Mouse (Mus musculus): ENCODE data around the gene AU040320.

The AU040320 gene

GRCm38 (mm10) chr4:126782996-126783395, 29.7 kb downstream of the AU040320 start:
- DNase-seq (ENCODE audit: low spot score in 2 of 2) = no peak

- no peak for DNase-seq (ENCODE audit: low spot score in 2 of 2)
Measured at GRCm38 (mm10) chr4:126792341-126793102, 39.2 kb downstream of the AU040320 start.

DNA sequence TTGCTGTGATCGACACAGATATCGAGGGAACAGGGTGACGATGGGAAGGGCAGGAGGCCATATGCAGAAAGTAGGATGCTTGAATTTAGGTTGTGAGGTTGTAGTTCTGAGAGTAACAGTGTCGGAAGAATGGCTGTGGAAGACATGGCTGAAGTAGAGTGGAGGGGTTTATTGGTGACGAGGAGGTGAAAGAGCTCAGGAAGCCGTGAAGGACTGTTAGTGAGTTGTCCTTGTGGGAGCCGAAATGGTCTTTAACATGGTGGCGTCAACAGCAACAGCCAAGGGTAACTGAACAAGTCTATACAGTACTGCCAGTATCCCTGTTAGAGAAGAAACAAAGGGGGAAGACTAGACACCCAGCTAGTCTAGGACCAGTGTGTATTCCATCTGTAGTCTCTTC, 48.8 kb downstream of the AU040320 start:
- no peak for DNase-seq (ENCODE audit: low spot score in 2 of 2)

- no peak for DNase-seq (ENCODE audit: low spot score in 2 of 2)
Measured at GRCm38 (mm10) chr4:126803268-126803873, 50.0 kb downstream of the AU040320 start.

- no peak for DNase-seq (ENCODE audit: low spot score in 2 of 2)
Measured at GRCm38 (mm10) chr4:126805741-126806140, 52.4 kb downstream of the AU040320 start.

GRCm38 (mm10) chr4:126806692-126807427, 53.5 kb downstream of the AU040320 start:
- DNase-seq (ENCODE audit: low spot score in 2 of 2) = no peak

DNA sequence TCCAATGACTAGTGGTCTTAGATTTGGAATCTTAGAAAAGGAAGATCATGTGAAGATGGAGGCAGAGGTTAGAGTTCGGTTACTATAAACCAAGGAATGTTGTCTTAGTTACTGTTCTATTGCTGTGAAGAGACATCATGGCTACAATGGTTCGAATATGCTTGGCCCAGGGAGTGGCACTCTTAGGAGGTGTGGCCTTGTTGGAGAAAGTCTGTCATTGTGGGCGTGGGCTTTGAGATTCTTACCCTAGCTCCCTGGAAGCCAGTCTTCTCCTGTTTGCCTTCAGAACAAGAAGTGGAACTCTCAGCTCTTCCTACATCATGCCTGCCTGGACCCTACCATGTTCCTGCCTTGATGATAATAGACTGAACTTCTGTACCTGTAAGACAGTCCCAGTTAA, 57.2 kb downstream of the AU040320 start:
- DNase-seq (ENCODE audit: low spot score in 2 of 2) = no peak

GRCm38 (mm10) chr4:126813212-126813611, 59.9 kb downstream of the AU040320 start:
- DNase-seq (ENCODE audit: low spot score in 2 of 2) = no peak

- DNase-seq (ENCODE audit: low spot score in 2 of 2) = no peak
Measured at GRCm38 (mm10) chr4:126814854-126815253, 61.5 kb downstream of the AU040320 start.

GRCm38 (mm10) chr4:126822891-126823882, 69.8 kb downstream of the AU040320 start:
- no peak for DNase-seq (ENCODE audit: low spot score in 2 of 2)

DNA sequence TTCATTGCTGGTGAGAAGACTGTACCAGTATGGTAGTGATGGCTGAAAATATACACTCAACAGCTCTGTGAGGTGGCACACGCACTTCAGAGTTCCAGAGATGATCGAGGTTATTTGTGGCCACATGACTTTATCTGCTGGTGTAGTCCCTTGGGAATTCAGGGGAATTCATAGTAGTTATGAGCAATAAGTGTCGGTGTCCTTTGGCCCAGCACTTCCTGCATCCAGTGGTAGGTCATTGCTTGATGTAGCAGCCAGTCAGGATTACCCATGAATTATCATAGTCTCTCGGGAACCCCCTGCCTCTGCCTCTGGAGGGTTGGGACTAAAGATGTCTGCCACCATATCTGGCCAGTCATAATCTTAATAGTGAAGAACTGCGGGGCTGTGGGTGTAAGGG, 70.6 kb downstream of the AU040320 start:
- DNase-seq (ENCODE audit: low spot score in 2 of 2) = no peak

DNA sequence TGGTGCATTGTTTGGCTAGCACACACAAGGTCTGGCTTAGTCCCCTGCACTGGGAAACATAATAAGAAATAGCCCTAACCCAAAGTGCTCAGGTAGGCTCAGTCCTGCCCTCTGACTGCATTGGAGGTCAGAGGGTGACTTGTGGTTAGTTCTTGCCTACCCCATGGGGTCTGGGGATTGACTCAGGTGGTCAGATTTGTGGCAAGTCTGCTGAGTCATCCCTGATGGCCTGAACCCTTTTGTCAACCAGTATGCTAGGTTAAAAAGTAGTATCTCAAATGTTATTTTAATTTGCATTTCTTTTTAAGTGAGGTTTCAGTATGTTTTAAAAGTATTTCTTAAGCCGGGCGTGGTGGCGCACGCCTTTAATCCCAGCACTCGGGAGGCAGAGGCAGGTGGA, 77.8 kb downstream of the AU040320 start:
- DNase-seq (ENCODE audit: low spot score in 2 of 2) = no peak

DNA sequence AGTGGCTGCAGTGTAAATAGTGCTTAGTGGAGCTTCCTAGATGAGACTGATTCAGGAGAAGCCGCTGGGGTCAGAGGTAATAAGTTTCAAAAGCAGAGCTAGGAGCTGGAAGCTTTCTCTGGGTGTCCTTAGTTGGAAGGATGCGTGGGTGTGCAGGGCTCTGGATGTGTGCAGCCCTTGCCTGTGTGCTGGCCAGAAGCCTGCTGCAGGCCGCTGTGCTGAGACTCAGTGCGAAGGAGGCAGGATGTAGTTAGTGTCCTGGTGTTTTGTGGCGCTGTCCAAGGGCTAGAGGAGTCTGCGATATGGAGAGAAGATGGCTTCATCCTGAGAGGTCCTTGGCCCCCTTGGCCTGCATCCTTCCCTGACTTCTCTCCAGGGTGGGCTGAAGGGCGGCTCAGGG, 85.5 kb downstream of the AU040320 start:
- DNase-seq (ENCODE audit: low spot score in 2 of 2) = no peak

GRCm38 (mm10) chr4:126839873-126840272, 86.5 kb downstream of the AU040320 start:
- peak; percentile 60 to 85 for DNase-seq (ENCODE audit: low spot score in 2 of 2)

GRCm38 (mm10) chr4:126840996-126841560, 87.7 kb downstream of the AU040320 start:
- no peak for DNase-seq (ENCODE audit: low spot score in 2 of 2)

DNA sequence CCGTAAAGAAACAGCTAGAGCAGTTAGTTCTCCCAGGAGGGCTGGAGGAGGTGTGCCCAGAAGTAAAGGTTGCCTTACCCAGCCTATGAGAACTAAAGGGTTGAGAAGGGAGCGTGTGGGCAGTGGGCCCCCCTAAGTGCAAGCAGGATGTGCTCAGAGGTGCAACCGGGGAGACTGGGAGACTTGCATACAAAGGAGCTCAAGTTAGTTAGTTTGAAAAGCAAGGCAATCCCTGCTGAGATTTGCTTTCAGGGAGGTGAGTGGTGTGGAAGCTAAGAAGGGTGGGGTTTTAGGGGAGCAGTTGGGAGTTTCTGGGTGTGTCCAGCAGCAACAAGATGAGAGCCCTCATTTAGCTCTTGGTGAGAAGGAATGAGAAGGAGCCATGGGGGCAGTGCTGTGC, 89.6 kb downstream of the AU040320 start:
- no peak for DNase-seq (ENCODE audit: low spot score in 2 of 2)

GRCm38 (mm10) chr4:126845664-126846063, 92.3 kb downstream of the AU040320 start:
- DNase-seq (ENCODE audit: low spot score in 2 of 2) = no peak

DNA sequence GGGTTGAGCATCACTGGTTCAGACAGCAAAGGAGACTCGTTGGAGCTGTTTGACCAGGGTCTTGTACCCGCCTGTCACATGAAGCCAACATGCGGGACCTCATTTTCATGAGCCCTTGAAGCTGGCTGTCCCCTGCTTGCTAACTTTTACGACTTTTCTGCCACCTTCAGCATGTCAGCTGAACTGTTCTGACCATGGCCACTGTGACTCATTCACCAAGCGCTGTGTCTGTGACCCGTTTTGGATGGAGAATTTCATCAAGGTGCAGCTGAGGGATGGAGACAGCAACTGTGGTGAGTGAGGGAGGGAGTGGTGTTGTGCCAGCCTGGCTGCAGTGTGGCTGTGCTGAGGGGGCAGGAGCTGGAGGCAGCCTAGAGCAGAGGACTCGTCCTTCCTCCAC, 93.6 kb downstream of the AU040320 start:
- no peak for DNase-seq (ENCODE audit: low spot score in 2 of 2)

DNA sequence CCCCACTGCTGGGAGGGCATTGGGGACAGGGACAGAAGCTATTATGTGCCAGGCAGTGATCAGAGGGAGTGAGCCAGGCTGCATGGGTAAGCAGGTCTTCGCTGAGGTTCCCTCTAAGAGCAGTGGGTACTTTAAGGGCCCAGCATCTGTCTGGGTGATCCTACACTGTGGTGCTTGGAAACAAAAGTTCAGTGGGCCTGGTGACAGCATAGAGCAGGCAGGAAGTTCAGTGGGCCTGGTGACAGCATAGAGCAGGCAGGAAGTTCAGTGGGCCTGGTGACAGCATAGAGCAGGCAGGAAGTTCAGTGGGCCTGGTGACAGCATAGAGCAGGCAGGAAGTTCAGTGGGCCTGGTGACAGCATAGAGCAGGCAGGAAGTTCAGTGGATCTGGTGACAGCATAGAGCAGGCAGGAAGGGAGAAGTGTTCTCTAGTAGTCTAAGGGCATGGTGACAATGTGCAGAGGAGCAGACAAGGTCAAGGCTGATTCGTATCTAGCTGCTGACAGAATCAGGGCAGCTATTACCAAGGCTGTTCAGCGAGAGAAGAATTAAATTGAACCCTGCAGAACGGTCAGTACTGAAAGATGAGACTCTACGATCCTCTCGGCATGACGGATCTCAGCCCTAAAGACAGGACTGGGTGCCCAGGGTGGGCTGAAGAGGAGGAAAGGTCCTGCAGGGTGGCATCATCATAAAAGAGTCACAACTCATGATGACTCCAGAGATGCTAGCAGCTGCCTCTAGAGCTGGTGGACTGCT, 96.9 kb downstream of the AU040320 start:
- DNase-seq (ENCODE audit: low spot score in 2 of 2) = no peak

DNA sequence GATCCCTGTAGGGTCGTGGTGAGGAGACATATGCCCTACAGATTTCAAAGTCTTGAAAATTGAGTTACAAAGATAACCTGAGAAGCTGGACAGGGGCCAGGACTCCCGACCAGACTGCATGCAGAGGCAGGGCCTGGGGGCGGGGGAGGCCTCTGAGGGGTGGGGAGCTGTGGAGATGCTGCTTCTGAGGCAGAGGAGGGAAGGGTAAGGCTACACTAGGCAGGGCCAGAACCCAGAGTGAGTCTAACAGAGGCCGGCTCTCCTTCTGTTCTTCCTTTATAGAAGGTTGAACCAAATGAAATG, 97.4 kb downstream of the AU040320 start:
- no peak for DNase-seq (ENCODE audit: low spot score in 2 of 2)

GRCm38 (mm10) chr4:126852971-126853370, 99.6 kb downstream of the AU040320 start:
- DNase-seq (ENCODE audit: low spot score in 2 of 2) = no peak
